Mouse (Mus musculus): ENCODE measurements at regions not wholly inside any gene's neighbourhood (a gene's known extent, or its start where the extent isn't known, plus 50 kb on each side); places are given as distances from the start of the nearest gene placed in this dataset.

- TF ChIP-seq POLR2A (IDR thresholded peaks at IDR 0.05; ENCODE audit: insufficient read depth, low read depth, low read length): no peak
- TF ChIP-seq CTCF (IDR thresholded peaks at IDR 0.05): no peak
These were observed 80.5 kb upstream of the Tapt1 start for GRCm38 (mm10) chr5:44306769-44307557.
